Mouse (Mus musculus) limb, embryonic 14.5 days (tissue): Measurements from ENCODE around the gene Ccdc136. TPM values are rescaled to one million over a fixed set of nuclear protein-coding genes. Genes with fewer than 3 reads are reported as not detected.
"Not testable (repeated sequence)": the region's sequence is repeated elsewhere in the genome, so short reads cannot be mapped to it uniquely, and the experiment has no call there.

ENCODE experiments used
- ATAC-seq: fragments of 200-750 bp; cut with Nextera tagmentation; 2 replicates; pipeline ENCODE4 v1.8.0; 2017; ENCODE audit warnings: low read depth, moderate number of reproducible peaks, moderate TSS enrichment; ENCODE audit not compliant: low FRiP score
- DNase-seq: peaks from one replicate; pipeline ENCODE4 v3.0.0-alpha.2; 2015; ENCODE audit warnings: low spot score
- H3K27ac ChIP-seq: fragments of 300-500 bp; sonication (generic); replicated peaks from 2 replicates; pipeline ENCODE4 v1.5.1; 2014; ENCODE audit warnings: low read depth, mild to moderate bottlenecking, low read length, moderate library complexity, mixed read lengths
- H3K27me3 ChIP-seq: fragments of 300-500 bp; sonication (generic); 2 replicates; pipeline ENCODE4 v1.6.1; 2014; ENCODE audit warnings: low read length, mixed read lengths; ENCODE audit not compliant: control insufficient read depth, insufficient read depth
- H3K36me3 ChIP-seq: fragments of 300-500 bp; sonication (generic); 2 replicates; pipeline ENCODE4 v1.6.1; 2014; ENCODE audit warnings: mild to moderate bottlenecking, low read length, moderate library complexity, mixed read lengths; ENCODE audit not compliant: control insufficient read depth, insufficient read depth
- H3K4me1 ChIP-seq: fragments of 300-500 bp; sonication (generic); 2 replicates; pipeline ENCODE4 v1.6.1; 2014; ENCODE audit warnings: antibody characterized with exemption, low read length, mixed read lengths; ENCODE audit not compliant: control insufficient read depth, insufficient read depth
- H3K4me2 ChIP-seq: fragments of 300-500 bp; sonication (generic); replicated peaks from 2 replicates; pipeline ENCODE4 v1.6.1; 2014; ENCODE audit warnings: low read depth, mild to moderate bottlenecking, low read length, moderate library complexity; ENCODE audit not compliant: severe bottlenecking
- H3K4me3 ChIP-seq: fragments of 300-500 bp; sonication (generic); replicated peaks from 2 replicates; pipeline ENCODE4 v1.5.1; 2014; ENCODE audit warnings: low read length
- H3K9ac ChIP-seq: fragments of 300-500 bp; sonication (generic); 2 replicates; pipeline ENCODE4 v1.6.1; 2014; ENCODE audit warnings: mild to moderate bottlenecking, low read depth, low read length, moderate library complexity; ENCODE audit not compliant: severe bottlenecking
- H3K9me3 ChIP-seq: fragments of 300-500 bp; sonication (generic); 2 replicates; pipeline ENCODE4 v1.6.1; 2016; ENCODE audit warnings: low read length; ENCODE audit not compliant: control insufficient read depth
- POLR2A ChIP-seq: fragments of 200-500 bp; IDR thresholded peaks from 2 replicates; pipeline ENCODE4 v1.8.0; 2012; ENCODE audit warnings: inconsistent platforms, mild to moderate bottlenecking, moderate library complexity, borderline replicate concordance; ENCODE audit not compliant: insufficient read depth, insufficient read length; ENCODE audit errors: extremely low read depth
- WGBS: fragments of 180-500 bp; shearing (Covaris S2); extraction: QIAGEN DNeasy Blood & Tissue Kit; methylation state at CpG from one replicate; pipeline ENCODE4 v1.1.7; 2014; 5-methylcytosine and 5-hydroxymethylcytosine counted together
- polyA plus RNA-seq, 2 experiments: library from polyadenylated mRNA; depleted of rRNA in 1 of 2; stranded (reverse) in 1 of 2; unstranded in 1 of 2; fragments of >200 nt; fragmentation: Nextera tagmentation in 1 of 2; extraction: Ambion mirVana in 1 of 2; gene quantifications; 2 replicates each; pipeline versions ENCODE4 v1.2.1 to v1.2.3; 2012 to 2014

The Ccdc136 gene
- polyA plus RNA-seq, 2 experiments = 26.0 to 26.2 TPM

DNA sequence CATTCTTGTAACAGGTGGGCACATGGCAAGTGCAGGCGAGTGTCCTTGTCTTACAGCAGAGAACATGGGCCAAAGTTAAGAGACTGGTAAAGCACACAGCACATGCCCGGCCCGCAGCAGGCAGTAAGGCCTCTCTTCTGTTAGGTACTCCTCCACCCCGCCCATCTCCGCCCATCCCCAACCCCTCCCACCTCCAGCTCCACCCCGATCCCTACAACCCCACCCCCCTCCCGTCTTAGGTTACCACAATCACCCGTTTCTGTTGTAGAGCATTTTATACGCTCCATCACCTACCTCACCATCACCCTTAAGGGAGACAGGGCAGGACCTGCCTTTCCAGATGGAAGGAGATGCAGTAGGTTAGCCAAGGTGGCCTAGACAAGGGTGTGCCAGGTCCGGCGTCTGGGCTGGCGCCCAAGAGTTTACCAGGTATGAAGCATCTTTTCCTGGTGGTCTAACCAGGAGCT lies 8.0 kb upstream of the Ccdc136 start, which contains the start of gene Opn1sw:
Gene Opn1sw, minus strand, starts transcription at position 417 of the 467 bp plus-strand sequence.
- peak within 1 kb of the TSS; percentile 74 for H3K27ac ChIP-seq
- no peaks in the 10 kb centered on the region for H3K9me3 ChIP-seq
- H3K27me3 ChIP-seq = no peaks in the 10 kb centered on the region
- TF ChIP-seq POLR2A = no peak
- H3K36me3 ChIP-seq = no peaks in the 10 kb centered on the region
- H3K9ac ChIP-seq = peak within 1 kb of the TSS; percentile 52
- peaks cover 12% of the 10 kb centered on the region; the same call in 1 of the 2 replicates for H3K4me1 ChIP-seq
- DNase-seq = peak; percentile 52
- peak within 1 kb of the TSS; percentile 42 for H3K4me3 ChIP-seq
- ATAC-seq = peak; percentile 67
- H3K4me2 ChIP-seq = peak within 1 kb of the TSS; percentile 52
- WGBS = 3% methylated on average over 12 of the region's 12 CpGs

GRCm38 (mm10) chr6:29388606-29389080 lies 7.5 kb upstream of the Ccdc136 start:
- H3K4me1 ChIP-seq = peaks cover 12% of the 10 kb centered on the region; the same call in 1 of the 2 replicates
- ATAC-seq (peak; percentile 91), DNase-seq (peak; percentile 97)
- H3K9ac ChIP-seq = peak overlapping the region; percentile 52
- 3% methylated on average over 11 of the region's 11 CpGs for WGBS
- peak overlapping the region; percentile 42 for H3K4me3 ChIP-seq
- H3K4me2 ChIP-seq = peak overlapping the region; percentile 52
- H3K36me3 ChIP-seq = no peaks in the 10 kb centered on the region
- H3K9me3 ChIP-seq = no peaks in the 10 kb centered on the region
- H3K27ac ChIP-seq = peak overlapping the region; percentile 74
- TF ChIP-seq POLR2A = no peak
- H3K27me3 ChIP-seq = no peaks in the 10 kb centered on the region

GRCm38 (mm10) chr6:29389425-29389824 lies 6.7 kb upstream of the Ccdc136 start:
- Histone ChIP-seq H3K36me3 (no peaks in the 10 kb centered on the region), H3K27ac (no peak overlapping the region), H3K4me2 (no peak overlapping the region), H3K27me3 (no peaks in the 10 kb centered on the region), H3K4me1 (peaks cover 12% of the 10 kb centered on the region; the same call in 1 of the 2 replicates), H3K9me3 (no peaks in the 10 kb centered on the region), H3K4me3 (no peak overlapping the region), H3K9ac (no peak overlapping the region)
- no peak for DNase-seq
- 56% methylated on average over 9 of the region's 9 CpGs for WGBS
- no peak for ATAC-seq
- no peak for TF ChIP-seq POLR2A

- not testable (repeated sequence) for ATAC-seq, H3K36me3 ChIP-seq, H3K9me3 ChIP-seq, H3K27me3 ChIP-seq, H3K4me3 ChIP-seq, H3K27ac ChIP-seq, H3K9ac ChIP-seq, DNase-seq, H3K4me2 ChIP-seq
- H3K4me1 ChIP-seq = peaks cover 12% of the 10 kb centered on the region; the same call in 1 of the 2 replicates
- WGBS = 85% methylated on average over 1 of the region's 1 CpGs
These were observed 5.6 kb upstream of the Ccdc136 start for GRCm38 (mm10) chr6:29390500-29390899.

GRCm38 (mm10) chr6:29391241-29391640 lies 4.9 kb upstream of the Ccdc136 start:
- not testable (repeated sequence) for H3K27me3 ChIP-seq, H3K4me2 ChIP-seq, H3K27ac ChIP-seq, H3K9ac ChIP-seq, H3K9me3 ChIP-seq, DNase-seq, ATAC-seq, H3K36me3 ChIP-seq, H3K4me3 ChIP-seq
- 76% methylated on average over 8 of the region's 8 CpGs for WGBS
- peaks cover 16% of the 10 kb centered on the region for H3K4me1 ChIP-seq
